Mouse (Mus musculus): Measurements from ENCODE around the gene Arrb1. TPM values are rescaled to one million over a fixed set of nuclear protein-coding genes. Genes with fewer than 3 reads are reported as not detected.

Gene Arrb1
- polyA plus RNA-seq, 1 experiment from 2014 or later: 4.9 TPM

GRCm38 (mm10) chr7:99654244-99654643, 119.0 kb downstream of the Arrb1 start:
- no peak overlapping the region for H3K9ac ChIP-seq (ENCODE audit: low read length)
- H3K4me3 ChIP-seq (ENCODE audit: low read length): no peak overlapping the region
- no peak for ATAC-seq (replicated peaks; ENCODE audit: extremely low read depth, insufficient read depth, low FRiP score)
- H3K9me3 ChIP-seq (replicated peaks; ENCODE audit: control insufficient read depth, low read length): no peaks in the 10 kb centered on the region
- H3K27me3 ChIP-seq (ENCODE audit: control insufficient read depth, insufficient read depth, low read length): no peaks in the 10 kb centered on the region; the same call in 1 of the 2 replicates
- no peak overlapping the region for H3K27ac ChIP-seq (ENCODE audit: low read length)
- no peaks in the 10 kb centered on the region for H3K36me3 ChIP-seq (ENCODE audit: control insufficient read depth, insufficient read depth)
- H3K4me1 ChIP-seq (ENCODE audit: control insufficient read depth, insufficient read depth, low read length): no peaks in the 10 kb centered on the region
- WGBS: 54% methylated on average over 11 of the region's 11 CpGs
- H3K4me2 ChIP-seq (ENCODE audit: low read depth, low read length): no peak overlapping the region

MicroRNAs within 50 kb of the gene (microRNA counts, 519-probe panel; counts per million panel counts)
- 1,779 counts per million, percentile 12 among the panel's probes with 10 or more counts for microRNA mmu-miR-326

Small RNA genes lying within 50 kb of the gene (microRNA-seq; reads per million reads assigned to microRNA genes)
- gene Mir326: 33.4 reads per million, percentile 40 among the genes with 10 or more reads in this experiment

Other genes with a start within 250 kb of the Arrb1 start
- 1,129 and 1,149 TPM in 2 replicates for gene Serpinh1, start 182.2 kb upstream of the Arrb1 start, polyA plus RNA-seq (2015; fragmentation: Nextera tagmentation; extraction: Ambion mirVana)
- gene Gdpd5, start 154.1 kb upstream of the Arrb1 start, polyA plus RNA-seq (2015; fragmentation: Nextera tagmentation; extraction: Ambion mirVana): 26.9 and 28.4 TPM in 2 replicates
- gene Klhl35, start 69.5 kb upstream of the Arrb1 start, polyA plus RNA-seq (2015; fragmentation: Nextera tagmentation; extraction: Ambion mirVana): 0.63 and 0.92 TPM in 2 replicates
- 471 and 474 TPM in 2 replicates for gene Rps3, start 51.7 kb upstream of the Arrb1 start, polyA plus RNA-seq (2015; fragmentation: Nextera tagmentation; extraction: Ambion mirVana)
- gene Tpbgl, start 91.6 kb downstream of the Arrb1 start, polyA plus RNA-seq (2015; fragmentation: Nextera tagmentation; extraction: Ambion mirVana): 2.5 TPM in 2 replicates
- gene Slco2b1, start 175.9 kb downstream of the Arrb1 start, polyA plus RNA-seq (2015; fragmentation: Nextera tagmentation; extraction: Ambion mirVana): 3.7 and 3.8 TPM in 2 replicates
- not detected in 2 replicates for gene Olfr520, start 194.8 kb downstream of the Arrb1 start, polyA plus RNA-seq (2015; fragmentation: Nextera tagmentation; extraction: Ambion mirVana)
- not detected in 2 replicates for gene Olfr521, start 228.0 kb downstream of the Arrb1 start, polyA plus RNA-seq (2015; fragmentation: Nextera tagmentation; extraction: Ambion mirVana)